Mouse (Mus musculus): Measurements from ENCODE around the gene Rab37. TPM values are rescaled to one million over a fixed set of nuclear protein-coding genes. Genes with fewer than 3 reads are reported as not detected.

The Rab37 gene
- polyA plus RNA-seq, 1 experiment from 2014 or later = 2.2 TPM

- WGBS = 38% methylated on average over 7 of the region's 7 CpGs
Observed at GRCm38 (mm10) chr11:115100741-115101140, 9.5 kb downstream of the Rab37 start.

GRCm38 (mm10) chr11:115101615-115102051 is 10.4 kb downstream of the Rab37 start:
- no peak overlapping the region for H3K4me2 ChIP-seq (replicated peaks; ENCODE audit: low read depth, low read length)
- no peaks in the 10 kb centered on the region for H3K4me1 ChIP-seq (ENCODE audit: insufficient read depth, low read length)
- WGBS = 34% methylated on average over 6 of the region's 6 CpGs
- ATAC-seq (ENCODE audit: low FRiP score, low TSS enrichment) = no peak
- H3K9ac ChIP-seq (replicated peaks; ENCODE audit: low read length) = no peak overlapping the region
- H3K27ac ChIP-seq (ENCODE audit: low read length) = no peak overlapping the region
- no peaks in the 10 kb centered on the region for H3K9me3 ChIP-seq (ENCODE audit: low read length)
- no peaks in the 10 kb centered on the region for H3K27me3 ChIP-seq (ENCODE audit: insufficient read depth, low read length)
- H3K4me3 ChIP-seq (ENCODE audit: low read length) = no peak overlapping the region
- no peaks in the 10 kb centered on the region for H3K36me3 ChIP-seq (ENCODE audit: insufficient read depth, low read length)

More at GRCm38 (mm10) chr11:115100741-115101140, 9.5 kb downstream of the Rab37 start:
- Histone ChIP-seq H3K36me3 (ENCODE audit: insufficient read depth, low read length) (no peaks in the 10 kb centered on the region), H3K9me3 (ENCODE audit: low read length) (no peaks in the 10 kb centered on the region), H3K27ac (ENCODE audit: low read length) (no peak overlapping the region), H3K9ac (replicated peaks; ENCODE audit: low read length) (no peak overlapping the region), H3K4me2 (replicated peaks; ENCODE audit: low read depth, low read length) (no peak overlapping the region), H3K27me3 (ENCODE audit: insufficient read depth, low read length) (no peaks in the 10 kb centered on the region), H3K4me3 (ENCODE audit: low read length) (no peak overlapping the region), H3K4me1 (ENCODE audit: insufficient read depth, low read length) (no peaks in the 10 kb centered on the region)
- ATAC-seq (ENCODE audit: low FRiP score, low TSS enrichment) = no peak

- WGBS = 83% methylated on average over 9 of the region's 9 CpGs
- Histone ChIP-seq H3K9ac (replicated peaks; ENCODE audit: low read length) (no peak overlapping the region), H3K27me3 (ENCODE audit: insufficient read depth, low read length) (no peaks in the 10 kb centered on the region), H3K27ac (ENCODE audit: low read length) (no peak overlapping the region), H3K4me3 (ENCODE audit: low read length) (no peak overlapping the region), H3K4me1 (ENCODE audit: insufficient read depth, low read length) (no peaks in the 10 kb centered on the region), H3K36me3 (ENCODE audit: insufficient read depth, low read length) (no peaks in the 10 kb centered on the region), H3K4me2 (replicated peaks; ENCODE audit: low read depth, low read length) (no peak overlapping the region), H3K9me3 (ENCODE audit: low read length) (no peaks in the 10 kb centered on the region)
- no peak for ATAC-seq (ENCODE audit: low FRiP score, low TSS enrichment)
Observed at GRCm38 (mm10) chr11:115102116-115102515, 10.9 kb downstream of the Rab37 start.

- Histone ChIP-seq H3K27me3 (ENCODE audit: insufficient read depth, low read length) (no peaks in the 10 kb centered on the region), H3K4me3 (ENCODE audit: low read length) (no peak overlapping the region), H3K9me3 (ENCODE audit: low read length) (no peaks in the 10 kb centered on the region), H3K27ac (ENCODE audit: low read length) (no peak overlapping the region), H3K4me1 (ENCODE audit: insufficient read depth, low read length) (no peaks in the 10 kb centered on the region), H3K9ac (replicated peaks; ENCODE audit: low read length) (no peak overlapping the region), H3K4me2 (replicated peaks; ENCODE audit: low read depth, low read length) (no peak overlapping the region), H3K36me3 (ENCODE audit: insufficient read depth, low read length) (no peaks in the 10 kb centered on the region)
- no peak for ATAC-seq (ENCODE audit: low FRiP score, low TSS enrichment)
- 85% methylated on average over 25 of the region's 25 CpGs for WGBS
Observed at GRCm38 (mm10) chr11:115103470-115104413, 12.5 kb downstream of the Rab37 start.

- Histone ChIP-seq H3K36me3 (ENCODE audit: insufficient read depth, low read length) (no peaks in the 10 kb centered on the region), H3K27me3 (ENCODE audit: insufficient read depth, low read length) (no peaks in the 10 kb centered on the region), H3K4me3 (ENCODE audit: low read length) (no peak overlapping the region), H3K9me3 (ENCODE audit: low read length) (no peaks in the 10 kb centered on the region), H3K4me2 (replicated peaks; ENCODE audit: low read depth, low read length) (no peak overlapping the region), H3K4me1 (ENCODE audit: insufficient read depth, low read length) (no peaks in the 10 kb centered on the region), H3K9ac (replicated peaks; ENCODE audit: low read length) (no peak overlapping the region), H3K27ac (ENCODE audit: low read length) (no peak overlapping the region)
- no peak for ATAC-seq (ENCODE audit: low FRiP score, low TSS enrichment)
- WGBS = 73% methylated on average over 8 of the region's 8 CpGs
Observed at GRCm38 (mm10) chr11:115104769-115105563, 13.7 kb downstream of the Rab37 start.

- no peak overlapping the region for H3K4me3 ChIP-seq (ENCODE audit: low read length)
- 93% methylated on average over 2 of the region's 2 CpGs for WGBS
- no peak overlapping the region for H3K4me2 ChIP-seq (replicated peaks; ENCODE audit: low read depth, low read length)
- H3K9me3 ChIP-seq (ENCODE audit: low read length) = no peaks in the 10 kb centered on the region
- H3K4me1 ChIP-seq (ENCODE audit: insufficient read depth, low read length) = no peaks in the 10 kb centered on the region
- H3K27me3 ChIP-seq (ENCODE audit: insufficient read depth, low read length) = no peaks in the 10 kb centered on the region
- no peak for ATAC-seq (ENCODE audit: low FRiP score, low TSS enrichment)
- H3K9ac ChIP-seq (replicated peaks; ENCODE audit: low read length) = no peak overlapping the region
- H3K27ac ChIP-seq (ENCODE audit: low read length) = no peak overlapping the region
- no peaks in the 10 kb centered on the region for H3K36me3 ChIP-seq (ENCODE audit: insufficient read depth, low read length)
Observed at GRCm38 (mm10) chr11:115106638-115107037, 15.4 kb downstream of the Rab37 start.

GRCm38 (mm10) chr11:115107403-115107916 is 16.2 kb downstream of the Rab37 start:
- Histone ChIP-seq H3K4me3 (ENCODE audit: low read length) (no peak overlapping the region), H3K9me3 (ENCODE audit: low read length) (no peaks in the 10 kb centered on the region), H3K36me3 (ENCODE audit: insufficient read depth, low read length) (no peaks in the 10 kb centered on the region), H3K27me3 (ENCODE audit: insufficient read depth, low read length) (no peaks in the 10 kb centered on the region), H3K9ac (replicated peaks; ENCODE audit: low read length) (no peak overlapping the region), H3K27ac (ENCODE audit: low read length) (no peak overlapping the region), H3K4me1 (ENCODE audit: insufficient read depth, low read length) (no peaks in the 10 kb centered on the region), H3K4me2 (replicated peaks; ENCODE audit: low read depth, low read length) (no peak overlapping the region)
- no peak for ATAC-seq (ENCODE audit: low FRiP score, low TSS enrichment)
- 45% methylated on average over 4 of the region's 4 CpGs for WGBS

GRCm38 (mm10) chr11:115108176-115108575 is 16.9 kb downstream of the Rab37 start:
- no peak overlapping the region for H3K9ac ChIP-seq (replicated peaks; ENCODE audit: low read length)
- no peaks in the 10 kb centered on the region for H3K4me1 ChIP-seq (ENCODE audit: insufficient read depth, low read length)
- no peak for ATAC-seq (ENCODE audit: low FRiP score, low TSS enrichment)
- WGBS = 85% methylated on average over 8 of the region's 8 CpGs
- H3K27ac ChIP-seq (ENCODE audit: low read length) = no peak overlapping the region
- H3K27me3 ChIP-seq (ENCODE audit: insufficient read depth, low read length) = no peaks in the 10 kb centered on the region
- no peak overlapping the region for H3K4me3 ChIP-seq (ENCODE audit: low read length)
- no peak overlapping the region for H3K4me2 ChIP-seq (replicated peaks; ENCODE audit: low read depth, low read length)
- H3K36me3 ChIP-seq (ENCODE audit: insufficient read depth, low read length) = no peaks in the 10 kb centered on the region
- H3K9me3 ChIP-seq (ENCODE audit: low read length) = no peaks in the 10 kb centered on the region

GRCm38 (mm10) chr11:115110271-115110670 is 19.0 kb downstream of the Rab37 start:
- 78% methylated on average over 4 of the region's 5 CpGs for WGBS
- Histone ChIP-seq H3K9ac (replicated peaks; ENCODE audit: low read length) (no peak overlapping the region), H3K27me3 (ENCODE audit: insufficient read depth, low read length) (no peaks in the 10 kb centered on the region), H3K27ac (ENCODE audit: low read length) (no peak overlapping the region), H3K36me3 (ENCODE audit: insufficient read depth, low read length) (no peaks in the 10 kb centered on the region), H3K4me1 (ENCODE audit: insufficient read depth, low read length) (no peaks in the 10 kb centered on the region), H3K4me2 (replicated peaks; ENCODE audit: low read depth, low read length) (no peak overlapping the region), H3K9me3 (ENCODE audit: low read length) (no peaks in the 10 kb centered on the region), H3K4me3 (ENCODE audit: low read length) (no peak overlapping the region)
- ATAC-seq (ENCODE audit: low FRiP score, low TSS enrichment) = no peak

All from kidney, embryonic 16.5 days (tissue).